Mouse (Mus musculus): ENCODE measurements at regions not wholly inside any gene's neighbourhood (a gene's known extent, or its start where the extent isn't known, plus 50 kb on each side); places are given as distances from the start of the nearest gene placed in this dataset.

- no peaks in the 10 kb centered on the region for H3K4me1 ChIP-seq (ENCODE audit: control insufficient read depth, insufficient read depth, low read length)
- no peak overlapping the region for H3K4me3 ChIP-seq (ENCODE audit: low read length)
- H3K9ac ChIP-seq (ENCODE audit: low read depth, low read length), result no peak overlapping the region
- no peak for ATAC-seq (ENCODE audit: low FRiP score, low TSS enrichment)
- H3K27ac ChIP-seq (ENCODE audit: low read depth, low read length), result no peak overlapping the region
- WGBS, result 93% methylated on average over 6 of the region's 6 CpGs
- H3K4me2 ChIP-seq (replicated peaks; ENCODE audit: low read depth, low read length), result no peak overlapping the region
- no peaks in the 10 kb centered on the region for H3K27me3 ChIP-seq (ENCODE audit: control insufficient read depth, insufficient read depth, low read length)
- no peaks in the 10 kb centered on the region for H3K36me3 ChIP-seq (ENCODE audit: control insufficient read depth, insufficient read depth, low read length)
- H3K9me3 ChIP-seq (ENCODE audit: control insufficient read depth, low read length), result no peaks in the 10 kb centered on the region
Observed at GRCm38 (mm10) chr17:4296521-4297155, 600.6 kb upstream of the Nox3 start.

GRCm38 (mm10) chr17:4297156-4297535, 601.1 kb upstream of the Nox3 start:
- no peak overlapping the region for H3K9ac ChIP-seq (ENCODE audit: low read depth, low read length)
- no peaks in the 10 kb centered on the region for H3K27me3 ChIP-seq (ENCODE audit: control insufficient read depth, insufficient read depth, low read length)
- 49% methylated on average over 1 of the region's 1 CpGs for WGBS
- no peak overlapping the region for H3K4me3 ChIP-seq (ENCODE audit: low read length)
- H3K4me2 ChIP-seq (replicated peaks; ENCODE audit: low read depth, low read length), result no peak overlapping the region
- H3K9me3 ChIP-seq (ENCODE audit: control insufficient read depth, low read length), result no peaks in the 10 kb centered on the region
- H3K36me3 ChIP-seq (ENCODE audit: control insufficient read depth, insufficient read depth, low read length), result no peaks in the 10 kb centered on the region
- ATAC-seq (ENCODE audit: low FRiP score, low TSS enrichment), result no peak
- no peaks in the 10 kb centered on the region for H3K4me1 ChIP-seq (ENCODE audit: control insufficient read depth, insufficient read depth, low read length)
- no peak overlapping the region for H3K27ac ChIP-seq (ENCODE audit: low read depth, low read length)

- WGBS, result 83% methylated on average over 12 of the region's 12 CpGs
- H3K4me2 ChIP-seq (replicated peaks; ENCODE audit: low read depth, low read length), result no peak overlapping the region
- no peak for ATAC-seq (ENCODE audit: low FRiP score, low TSS enrichment)
- no peaks in the 10 kb centered on the region for H3K9me3 ChIP-seq (ENCODE audit: control insufficient read depth, low read length)
- H3K27me3 ChIP-seq (ENCODE audit: control insufficient read depth, insufficient read depth, low read length), result no peaks in the 10 kb centered on the region
- H3K4me3 ChIP-seq (ENCODE audit: low read length), result no peak overlapping the region
- no peaks in the 10 kb centered on the region for H3K4me1 ChIP-seq (ENCODE audit: control insufficient read depth, insufficient read depth, low read length)
- H3K27ac ChIP-seq (ENCODE audit: low read depth, low read length), result no peak overlapping the region
- H3K9ac ChIP-seq (ENCODE audit: low read depth, low read length), result no peak overlapping the region
- H3K36me3 ChIP-seq (ENCODE audit: control insufficient read depth, insufficient read depth, low read length), result no peaks in the 10 kb centered on the region
Observed at GRCm38 (mm10) chr17:4301142-4301853, 605.2 kb upstream of the Nox3 start.

- 45% methylated on average over 4 of the region's 4 CpGs for WGBS
- Histone ChIP-seq H3K4me2 (replicated peaks; ENCODE audit: low read depth, low read length) (no peak overlapping the region), H3K36me3 (ENCODE audit: control insufficient read depth, insufficient read depth, low read length) (no peaks in the 10 kb centered on the region), H3K9ac (ENCODE audit: low read depth, low read length) (no peak overlapping the region), H3K27me3 (ENCODE audit: control insufficient read depth, insufficient read depth, low read length) (no peaks in the 10 kb centered on the region), H3K4me3 (ENCODE audit: low read length) (no peak overlapping the region), H3K4me1 (ENCODE audit: control insufficient read depth, insufficient read depth, low read length) (no peaks in the 10 kb centered on the region), H3K27ac (ENCODE audit: low read depth, low read length) (no peak overlapping the region), H3K9me3 (ENCODE audit: control insufficient read depth, low read length) (no peaks in the 10 kb centered on the region)
- ATAC-seq (ENCODE audit: low FRiP score, low TSS enrichment), result no peak
Observed at GRCm38 (mm10) chr17:4311785-4312379, 615.8 kb upstream of the Nox3 start.

GRCm38 (mm10) chr17:4319141-4319540, 623.1 kb upstream of the Nox3 start:
- no peaks in the 10 kb centered on the region for H3K4me1 ChIP-seq (ENCODE audit: control insufficient read depth, insufficient read depth, low read length)
- 68% methylated on average over 4 of the region's 4 CpGs for WGBS
- H3K9me3 ChIP-seq (ENCODE audit: control insufficient read depth, low read length), result no peaks in the 10 kb centered on the region
- H3K4me2 ChIP-seq (replicated peaks; ENCODE audit: low read depth, low read length), result no peak overlapping the region
- no peak overlapping the region for H3K4me3 ChIP-seq (ENCODE audit: low read length)
- H3K27me3 ChIP-seq (ENCODE audit: control insufficient read depth, insufficient read depth, low read length), result no peaks in the 10 kb centered on the region
- ATAC-seq (ENCODE audit: low FRiP score, low TSS enrichment), result no peak
- no peak overlapping the region for H3K27ac ChIP-seq (ENCODE audit: low read depth, low read length)
- no peak overlapping the region for H3K9ac ChIP-seq (ENCODE audit: low read depth, low read length)
- no peaks in the 10 kb centered on the region for H3K36me3 ChIP-seq (ENCODE audit: control insufficient read depth, insufficient read depth, low read length)

GRCm38 (mm10) chr17:4328810-4329209, 632.7 kb upstream of the Nox3 start:
- no peak overlapping the region for H3K9ac ChIP-seq (ENCODE audit: low read depth, low read length)
- H3K4me1 ChIP-seq (ENCODE audit: control insufficient read depth, insufficient read depth, low read length), result no peaks in the 10 kb centered on the region
- no peak overlapping the region for H3K4me3 ChIP-seq (ENCODE audit: low read length)
- WGBS, result 82% methylated on average over 1 of the region's 1 CpGs
- no peaks in the 10 kb centered on the region for H3K9me3 ChIP-seq (ENCODE audit: control insufficient read depth, low read length)
- no peaks in the 10 kb centered on the region for H3K27me3 ChIP-seq (ENCODE audit: control insufficient read depth, insufficient read depth, low read length)
- no peaks in the 10 kb centered on the region for H3K36me3 ChIP-seq (ENCODE audit: control insufficient read depth, insufficient read depth, low read length)
- H3K4me2 ChIP-seq (replicated peaks; ENCODE audit: low read depth, low read length), result no peak overlapping the region
- no peak for ATAC-seq (ENCODE audit: low FRiP score, low TSS enrichment)
- no peak overlapping the region for H3K27ac ChIP-seq (ENCODE audit: low read depth, low read length)

- Histone ChIP-seq H3K4me3 (ENCODE audit: low read length) (no peak overlapping the region), H3K4me2 (replicated peaks; ENCODE audit: low read depth, low read length) (no peak overlapping the region), H3K36me3 (ENCODE audit: control insufficient read depth, insufficient read depth, low read length) (no peaks in the 10 kb centered on the region), H3K27me3 (ENCODE audit: control insufficient read depth, insufficient read depth, low read length) (no peaks in the 10 kb centered on the region), H3K27ac (ENCODE audit: low read depth, low read length) (no peak overlapping the region), H3K9ac (ENCODE audit: low read depth, low read length) (no peak overlapping the region), H3K9me3 (ENCODE audit: control insufficient read depth, low read length) (no peaks in the 10 kb centered on the region), H3K4me1 (ENCODE audit: control insufficient read depth, insufficient read depth, low read length) (no peaks in the 10 kb centered on the region)
- 49% methylated on average over 9 of the region's 9 CpGs for WGBS
- no peak for ATAC-seq (ENCODE audit: low FRiP score, low TSS enrichment)
Observed at GRCm38 (mm10) chr17:4331650-4332049, 635.6 kb upstream of the Nox3 start.

GRCm38 (mm10) chr17:4333091-4333490, 637.0 kb upstream of the Nox3 start:
- Histone ChIP-seq H3K36me3 (ENCODE audit: control insufficient read depth, insufficient read depth, low read length) (no peaks in the 10 kb centered on the region), H3K4me1 (ENCODE audit: control insufficient read depth, insufficient read depth, low read length) (no peaks in the 10 kb centered on the region), H3K9me3 (ENCODE audit: control insufficient read depth, low read length) (no peaks in the 10 kb centered on the region), H3K9ac (ENCODE audit: low read depth, low read length) (no peak overlapping the region), H3K27ac (ENCODE audit: low read depth, low read length) (no peak overlapping the region), H3K4me3 (ENCODE audit: low read length) (no peak overlapping the region), H3K4me2 (replicated peaks; ENCODE audit: low read depth, low read length) (no peak overlapping the region), H3K27me3 (ENCODE audit: control insufficient read depth, insufficient read depth, low read length) (no peaks in the 10 kb centered on the region)
- no peak for ATAC-seq (ENCODE audit: low FRiP score, low TSS enrichment)
- WGBS, result 93% methylated on average over 4 of the region's 4 CpGs

- Histone ChIP-seq H3K4me1 (ENCODE audit: control insufficient read depth, insufficient read depth, low read length) (no peaks in the 10 kb centered on the region), H3K4me2 (replicated peaks; ENCODE audit: low read depth, low read length) (no peak overlapping the region), H3K9me3 (ENCODE audit: control insufficient read depth, low read length) (no peaks in the 10 kb centered on the region), H3K27me3 (ENCODE audit: control insufficient read depth, insufficient read depth, low read length) (no peaks in the 10 kb centered on the region), H3K27ac (ENCODE audit: low read depth, low read length) (no peak overlapping the region), H3K4me3 (ENCODE audit: low read length) (no peak overlapping the region), H3K9ac (ENCODE audit: low read depth, low read length) (no peak overlapping the region), H3K36me3 (ENCODE audit: control insufficient read depth, insufficient read depth, low read length) (no peaks in the 10 kb centered on the region)
- no peak for ATAC-seq (ENCODE audit: low FRiP score, low TSS enrichment)
- WGBS, result 42% methylated on average over 1 of the region's 1 CpGs
Observed at GRCm38 (mm10) chr17:4353018-4353417, 641.1 kb upstream of the Arid1b start.
